Mouse (Mus musculus): ENCODE results near the gene Fbxl8. TPM values are rescaled to one million over a fixed set of nuclear protein-coding genes. Genes with fewer than 3 reads are reported as not detected.

Fbxl8 gene
- total and polyA plus RNA-seq, 3 experiments: 5.2 to 10.5 (median 5.9) TPM

GRCm38 (mm10) chr8:105241016-105241415 lies 23.4 kb upstream of the Fbxl8 start:
- in situ Hi-C loops (cut with MboI; ENCODE audit: low pct_ligation_motif_present, low pct_unique_long_range_greater_than_20kb, low sequenced_read_pairs): no loop called here
- Histone ChIP-seq H3K79me2 (replicated peaks; ENCODE audit: control insufficient read depth, extremely low read depth, insufficient read depth, poor library complexity, severe bottlenecking) (no peaks in the 10 kb centered on the region), H3K27me3 (replicated peaks) (no peaks in the 10 kb centered on the region), H3K4me2 (ENCODE audit: insufficient read depth, low read depth, poor library complexity, severe bottlenecking) (no peak overlapping the region), H3K4me3 (replicated peaks in 1 of 3; ENCODE audit: low read depth in 2 of 3, low read length in 2 of 3, poor library complexity in 1 of 3) (no peak overlapping the region), H3K9ac (ENCODE audit: insufficient read depth, low read depth) (no peak overlapping the region), H3K36me3 (replicated peaks in 1 of 2; ENCODE audit: control insufficient read depth in 1 of 2, insufficient read depth in 1 of 2, low read length in 1 of 2) (peaks cover 35 to 81% of the 10 kb centered on the region in 2 experiments), H3K27ac (ENCODE audit: insufficient read depth, low read depth) (no peak overlapping the region), H3K4me1 (ENCODE audit: control insufficient read depth in 1 of 2, insufficient read depth in 2 of 2) (no peaks in the 10 kb centered on the region), H3K9me3 (replicated peaks; ENCODE audit: low read length) (no peaks in the 10 kb centered on the region)
- TF ChIP-seq ETS1 (conservative IDR thresholded peaks at IDR 0.05; ENCODE audit: low read depth, low read length) (no peak), JUND (conservative IDR thresholded peaks at IDR 0.05; ENCODE audit: low read depth, low read length) (no peak), MAFK (IDR thresholded peaks at IDR 0.05; ENCODE audit: insufficient replicate concordance, low read length) (no peak), CTCF (conservative IDR thresholded peaks at IDR 0.05 in 1 of 2, IDR thresholded peaks at IDR 0.05 in 1 of 2; ENCODE audit: low read depth in 2 of 2, low read length in 2 of 2) (no peak), CHD1 (IDR thresholded peaks at IDR 0.05; ENCODE audit: low read depth, low read length) (no peak), USF1 (IDR thresholded peaks at IDR 0.05; ENCODE audit: low read depth, low read length) (no peak), SMC3 (IDR thresholded peaks at IDR 0.05; ENCODE audit: low read depth, low read length) (no peak)
- DNase-seq (ENCODE audit: extremely low read depth): no peak
- dilution Hi-C loops (cut with MboI; ENCODE audit: extremely low pct_ligation_motif_present, extremely low pct_unique_long_range_greater_than_20kb, low sequenced_read_pairs): no loop called here

GRCm38 (mm10) chr8:105251954-105252353 lies 12.5 kb upstream of the Fbxl8 start:
- H3K36me3 ChIP-seq (replicated peaks in 1 of 2; ENCODE audit: control insufficient read depth in 1 of 2, insufficient read depth in 1 of 2, low read length in 1 of 2): peaks cover 49 to 88% of the 10 kb centered on the region in 2 experiments
- H3K27me3 ChIP-seq (replicated peaks): no peaks in the 10 kb centered on the region
- TF ChIP-seq ETS1 (conservative IDR thresholded peaks at IDR 0.05; ENCODE audit: low read depth, low read length) (no peak), ZKSCAN1 (IDR thresholded peaks at IDR 0.05; ENCODE audit: borderline replicate concordance, low read depth, low read length) (no peak), CTCF (conservative IDR thresholded peaks at IDR 0.05 in 1 of 2, IDR thresholded peaks at IDR 0.05 in 1 of 2; ENCODE audit: low read depth in 2 of 2, low read length in 2 of 2) (no peak), USF2 (conservative IDR thresholded peaks at IDR 0.05; ENCODE audit: low read depth, low read length) (no peak), CHD1 (IDR thresholded peaks at IDR 0.05; ENCODE audit: low read depth, low read length) (no peak), JUN (IDR thresholded peaks at IDR 0.05; ENCODE audit: insufficient read depth, low read depth, low read length) (no peak)
- dilution Hi-C loops (cut with MboI; ENCODE audit: extremely low pct_ligation_motif_present, extremely low pct_unique_long_range_greater_than_20kb, low sequenced_read_pairs) (no loop called here), in situ Hi-C loops (cut with MboI; ENCODE audit: low pct_ligation_motif_present, low pct_unique_long_range_greater_than_20kb, low sequenced_read_pairs) (no loop called here)
- no peak for DNase-seq (ENCODE audit: extremely low read depth)
- H3K4me2 ChIP-seq (ENCODE audit: insufficient read depth, low read depth, poor library complexity, severe bottlenecking): no peak overlapping the region
- H3K4me1 ChIP-seq (ENCODE audit: control insufficient read depth in 1 of 2, insufficient read depth in 2 of 2): peaks cover 7 to 17% of the 10 kb centered on the region in 2 experiments
- H3K9ac ChIP-seq (ENCODE audit: insufficient read depth, low read depth): no peak overlapping the region
- no peak overlapping the region for H3K4me3 ChIP-seq (replicated peaks in 1 of 3; ENCODE audit: low read depth in 2 of 3, low read length in 2 of 3, poor library complexity in 1 of 3)
- no peaks in the 10 kb centered on the region for H3K9me3 ChIP-seq (replicated peaks; ENCODE audit: low read length)
- no peaks in the 10 kb centered on the region for H3K79me2 ChIP-seq (replicated peaks; ENCODE audit: control insufficient read depth, extremely low read depth, insufficient read depth, poor library complexity, severe bottlenecking)
- H3K27ac ChIP-seq (ENCODE audit: insufficient read depth, low read depth): no peak overlapping the region

DNA sequence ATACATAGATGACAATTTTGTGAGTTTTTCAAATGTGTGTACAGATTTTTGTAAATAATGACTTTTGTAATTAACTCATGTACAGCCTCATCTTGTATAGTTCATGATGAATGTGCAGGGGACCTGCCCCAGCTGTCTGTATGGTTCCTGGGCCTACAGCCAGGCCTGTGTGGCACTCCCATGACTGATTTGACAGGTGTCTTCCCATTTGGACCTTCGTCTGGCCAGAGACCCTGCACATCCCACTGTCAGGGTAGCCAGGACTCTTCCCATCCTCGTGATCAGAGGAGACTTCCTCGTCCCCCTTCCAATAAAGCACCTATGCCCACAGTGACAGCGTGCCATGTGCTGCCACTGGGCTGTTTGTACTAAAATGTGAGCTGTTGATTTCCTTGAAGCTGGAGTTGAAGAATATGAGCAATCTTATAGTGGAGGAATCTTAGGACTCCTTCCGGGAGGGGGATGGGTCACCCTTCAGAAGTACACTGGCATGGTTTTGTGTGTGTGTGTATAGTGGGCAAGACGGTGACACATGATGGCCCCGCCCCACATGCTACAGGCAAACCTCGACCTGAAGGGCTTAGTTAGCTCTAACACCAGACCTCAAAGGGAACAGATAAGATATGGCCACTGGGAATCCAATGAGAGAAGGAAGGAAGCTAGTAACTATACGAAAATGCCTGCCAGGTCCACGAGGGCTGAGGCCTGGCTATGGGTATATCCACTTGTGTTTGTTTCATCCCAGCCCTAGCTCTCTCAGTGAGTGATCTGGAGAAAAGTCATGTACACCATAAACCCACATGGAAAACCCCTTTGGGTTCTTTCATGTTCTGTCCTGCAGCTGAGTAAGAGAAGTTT lies 11.5 kb upstream of the Fbxl8 start:
- DNase-seq (ENCODE audit: extremely low read depth): no peak

More for the DNA sequence above, 11.5 kb upstream of the Fbxl8 start:
- dilution Hi-C loops (cut with MboI; ENCODE audit: extremely low pct_ligation_motif_present, extremely low pct_unique_long_range_greater_than_20kb, low sequenced_read_pairs) (no loop called here), in situ Hi-C loops (cut with MboI; ENCODE audit: low pct_ligation_motif_present, low pct_unique_long_range_greater_than_20kb, low sequenced_read_pairs) (no loop called here)
- H3K9ac ChIP-seq (ENCODE audit: insufficient read depth, low read depth): no peak overlapping the region
- TF ChIP-seq TBP (conservative IDR thresholded peaks at IDR 0.05; ENCODE audit: low read depth, low read length): no peak
- TF ChIP-seq MEF2A (IDR thresholded peaks at IDR 0.05; ENCODE audit: borderline replicate concordance, low read depth, low read length): no peak
- TF ChIP-seq ZNF384 (IDR thresholded peaks at IDR 0.05; ENCODE audit: low read depth, low read length): no peak
- TF ChIP-seq EP300 (IDR thresholded peaks at IDR 0.05; ENCODE audit: low read length): no peak
- TF ChIP-seq MAZ (IDR thresholded peaks at IDR 0.05; ENCODE audit: low read depth, low read length): no peak
- TF ChIP-seq POLR2A (IDR thresholded peaks at IDR 0.05; ENCODE audit: low read depth, low read length): no peak
- TF ChIP-seq KAT2A (IDR thresholded peaks at IDR 0.05; ENCODE audit: insufficient replicate concordance, low read length): no peak
- TF ChIP-seq HCFC1 (IDR thresholded peaks at IDR 0.05; ENCODE audit: low read depth, low read length): no peak
- no peaks in the 10 kb centered on the region for H3K9me3 ChIP-seq (replicated peaks; ENCODE audit: low read length)
- H3K36me3 ChIP-seq (replicated peaks in 1 of 2; ENCODE audit: control insufficient read depth in 1 of 2, insufficient read depth in 1 of 2, low read length in 1 of 2): peaks cover 47 to 86% of the 10 kb centered on the region in 2 experiments
- no peak overlapping the region for H3K4me2 ChIP-seq (ENCODE audit: insufficient read depth, low read depth, poor library complexity, severe bottlenecking)
- peaks cover 7 to 17% of the 10 kb centered on the region in 2 experiments for H3K4me1 ChIP-seq (ENCODE audit: control insufficient read depth in 1 of 2, insufficient read depth in 2 of 2)
- H3K79me2 ChIP-seq (replicated peaks; ENCODE audit: control insufficient read depth, extremely low read depth, insufficient read depth, poor library complexity, severe bottlenecking): no peaks in the 10 kb centered on the region
- H3K4me3 ChIP-seq (replicated peaks in 1 of 3; ENCODE audit: low read depth in 2 of 3, low read length in 2 of 3, poor library complexity in 1 of 3): no peak overlapping the region
- H3K27ac ChIP-seq (ENCODE audit: insufficient read depth, low read depth): no peak overlapping the region
- no peaks in the 10 kb centered on the region for H3K27me3 ChIP-seq (replicated peaks)

Measured in CH12.LX (cell line).